Comparison of ENCODE assay signal across 8 mouse cellular contexts in the genomic region with DNA sequence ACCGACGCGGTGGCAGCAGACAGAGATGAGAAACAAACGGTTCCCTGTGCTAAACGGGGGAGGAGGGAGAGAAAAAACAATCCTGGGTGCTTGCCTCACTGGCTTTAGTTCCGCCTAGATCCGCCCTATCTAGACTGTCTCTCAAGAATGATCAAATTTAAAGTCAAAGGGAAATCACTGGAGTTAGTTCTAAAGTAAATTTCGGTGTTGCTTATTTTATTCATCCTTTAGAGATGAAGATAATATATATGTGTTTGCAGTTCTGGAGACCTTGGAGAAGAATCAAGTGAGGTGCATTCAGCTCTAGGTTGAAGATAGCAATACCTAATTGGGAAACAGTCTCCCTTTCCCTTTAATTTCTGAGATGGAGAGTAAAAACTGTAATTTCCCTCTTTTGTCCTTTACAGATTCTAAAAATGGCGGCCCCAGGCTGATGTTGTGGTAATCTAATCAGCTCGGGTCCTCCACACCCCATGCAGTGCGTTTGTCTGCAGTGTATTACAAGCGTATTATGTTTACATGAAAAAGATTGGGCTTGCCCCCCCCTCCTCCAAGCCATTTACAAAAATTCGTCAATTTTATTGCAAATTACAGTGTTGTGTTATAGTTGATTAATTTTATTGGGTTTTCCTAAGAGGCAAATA. TPM values are rescaled to one million over a fixed set of nuclear protein-coding genes. Genes with fewer than 3 reads are reported as not detected.
DNase-seq lines count a peak whose midpoint lies in the region; ATAC-seq lines count a peak whose summit lies in the region.

No protein-coding gene starts in this region.

- H3K36me3 ChIP-seq in hindbrain, embryonic 14.5 days (replicated peaks; ENCODE audit: control insufficient read depth, insufficient read depth) = no peaks in the 10 kb centered on the region

- no peaks in the 10 kb centered on the region for H3K27me3 ChIP-seq in hindbrain, embryonic 14.5 days (ENCODE audit: control insufficient read depth, insufficient read depth, low read length)

- H3K9me3 ChIP-seq in hindbrain, embryonic 14.5 days (ENCODE audit: control insufficient read depth, low read length) = no peaks in the 10 kb centered on the region

- H3K27ac ChIP-seq in hindbrain, embryonic 14.5 days = peak overlapping the region; percentile 100

- peaks cover 21% of the 10 kb centered on the region for H3K4me1 ChIP-seq in hindbrain, embryonic 14.5 days (replicated peaks; ENCODE audit: control insufficient read depth, insufficient read depth, low read length)

- DNase-seq in cerebellum, adult 11 months = peak; percentile 29
- peak; percentile 69 for DNase-seq in 416B (ENCODE audit: low read depth)
- peak; percentile 51 for DNase-seq in cerebellum, adult 9-11 months
- peak; percentile 63 for DNase-seq in hindbrain, embryonic 14.5 days (ENCODE audit: low spot score)
- DNase-seq in mesoderm, embryonic 11.5 days (ENCODE audit: low read depth, low spot score) = peak; percentile 52
- DNase-seq in right cerebral cortex, postnatal 4 days = no peak
- DNase-seq in adrenal gland, postnatal 4 days (ENCODE audit: low spot score in 2 of 2) = no peak

- H3K4me2 ChIP-seq in hindbrain, embryonic 14.5 days (replicated peaks) = peak overlapping the region; percentile 96

- WGBS in hindbrain, embryonic 14.5 days = 0% methylated on average over 13 of the region's 13 CpGs

- ATAC-seq in cerebellum, adult (ENCODE audit: insufficient number of reproducible peaks, low FRiP score, low TSS enrichment) = no peak
- no peak for ATAC-seq in hindbrain, embryonic 14.5 days (ENCODE audit: low FRiP score)

- peak overlapping the region; percentile 98 for H3K4me3 ChIP-seq in hindbrain, embryonic 14.5 days (replicated peaks; ENCODE audit: low read length)

- peak overlapping the region; percentile 99 for H3K9ac ChIP-seq in hindbrain, embryonic 14.5 days

RNA-seq across cellular contexts. Expression of a gene that starts 1.4 kb away (rescaled TPM):
- polyA plus RNA-seq in hindbrain, embryonic 14.5 days (2014; fragmentation: Nextera tagmentation; extraction: Ambion mirVana) = 118 and 128 TPM in 2 replicates
- total RNA-seq in adrenal gland, postnatal 4 days (2021) = 10 to 100 TPM; 90.0 to 93.1 TPM

Comparison
In these comparisons a context has a peak if more than half of its experiments do, and no peak if none do; other contexts are left out.
1. DNase-seq: peak in cerebellum, adult 11 months (single experiment), 416B (single experiment), cerebellum, adult 9-11 months (single experiment), hindbrain, embryonic 14.5 days (single experiment) and mesoderm, embryonic 11.5 days (single experiment); none in right cerebral cortex, postnatal 4 days (single experiment) and adrenal gland, postnatal 4 days (0 of 2).